Comparison of ENCODE assay signal across 34 mouse cellular contexts in the genomic region with DNA sequence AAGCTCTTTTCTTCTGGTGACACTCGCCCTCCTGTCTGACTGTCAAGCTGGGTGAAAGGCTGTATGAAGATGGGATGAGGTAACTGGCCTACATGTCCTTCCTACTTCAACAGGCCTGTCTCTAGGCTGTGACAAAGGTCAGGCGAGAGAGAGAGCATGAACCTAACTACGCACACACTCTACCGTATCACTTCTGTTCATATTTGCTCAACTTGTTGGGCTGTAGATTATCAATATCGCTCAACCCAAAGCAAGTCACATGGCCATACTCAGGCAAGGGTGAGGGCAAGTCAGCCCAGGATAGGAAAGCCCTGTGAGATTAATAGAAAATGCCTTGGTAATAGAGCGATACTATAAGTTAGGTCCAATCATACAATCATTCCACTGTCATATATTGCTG. TPM values are rescaled to one million over a fixed set of nuclear protein-coding genes. Genes with fewer than 3 reads are reported as not detected.
A peak's percentile ranks its signal among the peaks of the same experiment; 100 is the strongest.
DNase-seq lines count a peak whose midpoint lies in the region; ATAC-seq and TF ChIP-seq lines count a peak whose summit lies in the region.
"Had no signal": no experiment of that assay in that cellular context is flagged by ENCODE, and none has a peak within 500 bp of the region (broad histone marks: within the 10 kb centered on the region; RNA-seq: fewer than 3 reads in every experiment).

No protein-coding gene starts in this region.

- TF ChIP-seq CTCF in intestine, postnatal 0 days (IDR thresholded peaks at IDR 0.05; ENCODE audit: low read depth), result no peak

- WGBS in intestine, postnatal 0 days, result 68% methylated on average over 6 of the region's 6 CpGs
- 69% methylated on average over 6 of the region's 6 CpGs for WGBS in liver, embryonic 15.5 days (ENCODE audit: insufficient replicate concordance)
- 73% methylated on average over 6 of the region's 6 CpGs for WGBS in stomach, embryonic 16.5 days

- no peaks in the 10 kb centered on the region for H3K27me3 ChIP-seq in intestine, postnatal 0 days (replicated peaks; ENCODE audit: control insufficient read depth, insufficient read depth, low read length)
- no peaks in the 10 kb centered on the region for H3K27me3 ChIP-seq in liver, embryonic 15.5 days
- H3K27me3 ChIP-seq in stomach, embryonic 16.5 days (ENCODE audit: control insufficient read depth, insufficient read depth, low read length), result no peaks in the 10 kb centered on the region
- H3K27me3 ChIP-seq: CH12.LX; embryonic facial prominence, embryonic 12.5 days; forebrain, embryonic 15.5 days; heart, embryonic 13.5 days; hindbrain, embryonic 15.5 days; limb, embryonic 13.5 days; midbrain, embryonic 13.5 days had no signal

- DNase-seq in heart, adult 11 months, result peak; percentile 13
- no peak for DNase-seq in heart, postnatal 4 days
- no peak for DNase-seq in frontal cortex, postnatal 10 days (ENCODE audit: low spot score in 2 of 2)
- no peak for DNase-seq in spleen, postnatal 36 days (ENCODE audit: low spot score in 2 of 2)
- no peak for DNase-seq in layer of hippocampus, postnatal 36 days
- DNase-seq: adrenal gland, postnatal 10 days; cerebellum, adult 9-10 months; embryo, embryonic 11 days; gastrocnemius, adult 2 months; gastrocnemius, postnatal 36 days; heart, postnatal 10 days; kidney, adult 11 months; kidney, postnatal 14 days; lung, embryonic 14.5 days; lung, postnatal 4 days; thymus, postnatal 14 days had no signal

- H3K9me3 ChIP-seq in intestine, postnatal 0 days (ENCODE audit: control insufficient read depth), result no peaks in the 10 kb centered on the region
- no peaks in the 10 kb centered on the region for H3K9me3 ChIP-seq in liver, embryonic 15.5 days (replicated peaks)
- no peaks in the 10 kb centered on the region for H3K9me3 ChIP-seq in stomach, embryonic 16.5 days (replicated peaks; ENCODE audit: control insufficient read depth, low read length)
- H3K9me3 ChIP-seq: embryonic facial prominence, embryonic 12.5 days; forebrain, embryonic 10.5 days; forebrain, embryonic 15.5 days; heart, embryonic 13.5 days; hindbrain, embryonic 15.5 days; limb, embryonic 13.5 days; midbrain, embryonic 13.5 days had no signal

- H3K27ac ChIP-seq in intestine, postnatal 0 days (ENCODE audit: low read depth, low read length), result no peak overlapping the region
- no peak overlapping the region for H3K27ac ChIP-seq in liver, embryonic 15.5 days (replicated peaks)
- H3K27ac ChIP-seq in stomach, embryonic 16.5 days (ENCODE audit: low read length), result no peak overlapping the region
- H3K27ac ChIP-seq: embryonic facial prominence, embryonic 12.5 days; forebrain, embryonic 10.5 days; forebrain, embryonic 15.5 days; gastrocnemius, adult 2 months; heart, embryonic 13.5 days; hindbrain, embryonic 10.5 days; hindbrain, embryonic 15.5 days; limb, embryonic 13.5 days; midbrain, embryonic 13.5 days had no signal

- H3K36me3 ChIP-seq in intestine, postnatal 0 days (ENCODE audit: control insufficient read depth, insufficient read depth), result no peaks in the 10 kb centered on the region
- no peaks in the 10 kb centered on the region for H3K36me3 ChIP-seq in liver, embryonic 15.5 days (replicated peaks)
- H3K36me3 ChIP-seq in stomach, embryonic 16.5 days (ENCODE audit: control insufficient read depth, insufficient read depth, low read length), result no peaks in the 10 kb centered on the region
- H3K36me3 ChIP-seq: embryonic facial prominence, embryonic 12.5 days; forebrain, embryonic 10.5 days; forebrain, embryonic 15.5 days; heart, embryonic 13.5 days; hindbrain, embryonic 10.5 days; hindbrain, embryonic 15.5 days; limb, embryonic 13.5 days; midbrain, embryonic 13.5 days had no signal

- 0 out of 2 replicates have a peak, but pooled peaks have one; percentile 31 for ATAC-seq in intestine, postnatal 0 days
- ATAC-seq in liver, embryonic 15.5 days (ENCODE audit: insufficient read depth), result peak; percentile 73
- ATAC-seq in stomach, embryonic 16.5 days (ENCODE audit: insufficient read depth, low FRiP score), result peak; percentile 67; the same call in 1 of the 2 replicates
- ATAC-seq: activated CD4-positive, CD25-positive, alpha-beta regulatory T cell, adult 4 months; forebrain, embryonic 15.5 days; midbrain, embryonic 13.5 days had no signal

- H3K4me1 ChIP-seq in intestine, postnatal 0 days (replicated peaks; ENCODE audit: control insufficient read depth, insufficient read depth, low read length), result no peaks in the 10 kb centered on the region
- H3K4me1 ChIP-seq in liver, embryonic 15.5 days (replicated peaks), result peaks cover 10% of the 10 kb centered on the region; the same call in 1 of the 2 replicates
- H3K4me1 ChIP-seq in stomach, embryonic 16.5 days (ENCODE audit: control insufficient read depth, insufficient read depth, low read length), result 0 out of 2 replicates have a peak, but pooled peaks cover 2% of the 10 kb centered on the region
- H3K4me1 ChIP-seq: hindbrain, embryonic 15.5 days had no signal

- H3K4me3 ChIP-seq in intestine, postnatal 0 days (ENCODE audit: low read depth, low read length), result no peak overlapping the region
- no peak overlapping the region for H3K4me3 ChIP-seq in liver, embryonic 15.5 days (replicated peaks)
- H3K4me3 ChIP-seq in stomach, embryonic 16.5 days (replicated peaks; ENCODE audit: low read length), result no peak overlapping the region
- H3K4me3 ChIP-seq: embryonic facial prominence, embryonic 12.5 days; forebrain, embryonic 10.5 days; forebrain, embryonic 15.5 days; gastrocnemius, adult 2 months; heart, embryonic 13.5 days; hindbrain, embryonic 10.5 days; hindbrain, embryonic 15.5 days; limb, embryonic 13.5 days; megakaryocyte, embryonic 14.5 days; midbrain, embryonic 13.5 days had no signal

- H3K9ac ChIP-seq in intestine, postnatal 0 days (ENCODE audit: low read depth, low read length), result no peak overlapping the region
- H3K9ac ChIP-seq in liver, embryonic 15.5 days, result no peak overlapping the region
- H3K9ac ChIP-seq in stomach, embryonic 16.5 days (ENCODE audit: low read length), result no peak overlapping the region
- H3K9ac ChIP-seq: embryonic facial prominence, embryonic 12.5 days; forebrain, embryonic 15.5 days; heart, embryonic 13.5 days; hindbrain, embryonic 15.5 days; limb, embryonic 13.5 days; lung, embryonic 14.5 days; midbrain, embryonic 13.5 days had no signal

- no peak overlapping the region for H3K4me2 ChIP-seq in intestine, postnatal 0 days (replicated peaks; ENCODE audit: low read depth)
- no peak overlapping the region for H3K4me2 ChIP-seq in liver, embryonic 15.5 days
- H3K4me2 ChIP-seq in stomach, embryonic 16.5 days (ENCODE audit: low read depth, low read length), result no peak overlapping the region
- H3K4me2 ChIP-seq: embryonic facial prominence, embryonic 12.5 days; forebrain, embryonic 15.5 days; heart, embryonic 13.5 days; hindbrain, embryonic 15.5 days; limb, embryonic 13.5 days; lung, embryonic 14.5 days; midbrain, embryonic 13.5 days had no signal

RNA-seq across cellular contexts. Expression of a gene that starts 5.2 kb away (rescaled TPM):
- under 1 TPM in 1 of 2 experiments, not detected in 1; 0.09 TPM for total RNA-seq in heart, postnatal 4 days (2021)
- polyA plus RNA-seq in intestine, postnatal 0 days (2015; fragmentation: Nextera tagmentation; extraction: Ambion mirVana), result 0.03 and 0.04 TPM in 2 replicates
- not detected in 2 replicates for polyA plus RNA-seq in liver, embryonic 15.5 days (2015; fragmentation: Nextera tagmentation; extraction: Ambion mirVana)
- polyA plus RNA-seq in stomach, embryonic 16.5 days (2015; fragmentation: Nextera tagmentation; extraction: Ambion mirVana), result 0.05 TPM in 1 of 2 replicates, not detected in the other
- under 1 TPM in 1 of 2 experiments, not detected in 1; 0.07 TPM for total RNA-seq in layer of hippocampus, postnatal 36 days (2021)
- total RNA-seq: CH12.LX; left cerebral cortex, postnatal 36 days; monocyte, adult 5-6 weeks had no signal
- polyA plus RNA-seq: C2C12; frontal cortex, adult 2 months; lung, embryonic 14.5 days; midbrain, embryonic 13.5 days had no signal
